Mouse (Mus musculus): ENCODE results near the gene Inpp4b. TPM values are rescaled to one million over a fixed set of nuclear protein-coding genes. Genes with fewer than 3 reads are reported as not detected.

The Inpp4b gene
- polyA plus RNA-seq, 1 experiment from 2014 or later: 10.1 TPM

DNA sequence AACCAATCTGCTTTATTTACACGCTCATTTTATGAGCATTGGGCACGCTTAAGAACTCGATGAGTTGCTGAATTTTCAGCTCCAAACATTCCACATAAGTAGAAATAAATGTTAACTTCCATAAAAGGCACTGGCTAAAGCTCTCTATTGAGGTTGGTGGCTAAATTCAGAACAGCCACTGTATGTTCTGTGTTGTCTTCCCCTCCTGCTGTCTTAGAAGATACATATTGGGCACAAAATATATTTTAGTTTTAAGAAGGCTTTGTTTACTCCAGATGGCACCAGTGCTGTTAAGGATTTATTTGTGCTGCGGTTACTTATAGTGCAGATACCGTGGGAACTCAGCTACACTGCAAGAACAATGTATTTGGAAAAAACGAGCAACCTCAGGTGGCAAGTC lies 15.8 kb downstream of the Inpp4b start:
- no peaks in the 10 kb centered on the region for H3K36me3 ChIP-seq (ENCODE audit: control insufficient read depth, insufficient read depth, low read length)
- no peak overlapping the region for H3K4me2 ChIP-seq (ENCODE audit: low read depth, low read length)
- WGBS: 88% methylated on average over 6 of the region's 6 CpGs
- no peak overlapping the region for H3K4me3 ChIP-seq (ENCODE audit: low read depth, low read length)
- no peak overlapping the region for H3K9ac ChIP-seq (replicated peaks; ENCODE audit: low read depth, low read length)
- H3K27ac ChIP-seq (ENCODE audit: low read depth, low read length): no peak overlapping the region
- ATAC-seq (ENCODE audit: low read depth): no peak
- H3K4me1 ChIP-seq (ENCODE audit: control insufficient read depth, insufficient read depth, low read length): no peaks in the 10 kb centered on the region
- no peaks in the 10 kb centered on the region for H3K9me3 ChIP-seq (ENCODE audit: control insufficient read depth, low read length)
- no peaks in the 10 kb centered on the region for H3K27me3 ChIP-seq (ENCODE audit: control insufficient read depth, insufficient read depth, low read length)

DNA sequence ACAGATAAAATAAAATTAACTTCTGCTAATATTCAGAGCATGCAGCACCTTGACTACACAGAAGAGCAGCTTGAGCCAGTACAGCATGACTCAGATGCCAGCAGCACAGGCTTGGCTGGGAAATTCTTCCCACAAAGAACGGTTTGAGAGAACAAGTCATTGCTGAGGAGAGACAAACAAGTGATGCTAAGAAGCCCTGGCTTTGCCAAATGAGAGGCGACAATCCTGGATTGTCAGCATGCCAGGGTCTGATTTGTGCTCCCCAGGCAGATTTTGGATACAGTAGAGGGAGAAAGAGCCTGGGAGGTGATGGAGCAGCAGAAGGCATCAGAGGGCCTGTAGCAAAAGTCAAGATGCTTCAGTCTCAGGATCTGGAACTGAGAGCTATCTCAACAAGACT lies 18.2 kb downstream of the Inpp4b start:
- H3K9ac ChIP-seq (replicated peaks; ENCODE audit: low read depth, low read length): no peak overlapping the region
- no peaks in the 10 kb centered on the region for H3K4me1 ChIP-seq (ENCODE audit: control insufficient read depth, insufficient read depth, low read length)
- 75% methylated on average over 2 of the region's 2 CpGs for WGBS
- H3K27me3 ChIP-seq (ENCODE audit: control insufficient read depth, insufficient read depth, low read length): no peaks in the 10 kb centered on the region
- H3K36me3 ChIP-seq (ENCODE audit: control insufficient read depth, insufficient read depth, low read length): no peaks in the 10 kb centered on the region
- H3K4me3 ChIP-seq (ENCODE audit: low read depth, low read length): no peak overlapping the region
- no peak overlapping the region for H3K27ac ChIP-seq (ENCODE audit: low read depth, low read length)
- no peaks in the 10 kb centered on the region for H3K9me3 ChIP-seq (ENCODE audit: control insufficient read depth, low read length)
- H3K4me2 ChIP-seq (ENCODE audit: low read depth, low read length): no peak overlapping the region
- no peak for ATAC-seq (ENCODE audit: low read depth)

DNA sequence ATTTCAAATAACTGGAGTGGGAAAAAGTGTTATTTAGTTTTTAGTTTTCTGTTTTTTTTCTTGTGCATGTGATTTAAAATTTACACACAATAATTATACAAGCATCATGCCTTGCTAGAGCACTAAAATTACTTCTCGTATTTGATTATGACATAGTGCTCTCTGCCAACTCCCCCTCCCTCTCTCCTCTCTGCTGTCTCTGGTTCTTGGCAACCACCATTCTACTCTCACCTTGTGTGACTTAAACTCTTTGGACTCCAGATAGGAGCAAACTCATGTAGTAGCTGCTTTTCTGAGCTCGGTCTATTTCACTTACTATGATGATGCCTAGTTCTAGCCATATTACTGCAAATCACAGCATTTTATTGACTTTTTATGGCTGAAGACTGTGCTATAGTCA lies 18.8 kb downstream of the Inpp4b start:
- no peaks in the 10 kb centered on the region for H3K9me3 ChIP-seq (ENCODE audit: control insufficient read depth, low read length)
- no peaks in the 10 kb centered on the region for H3K4me1 ChIP-seq (ENCODE audit: control insufficient read depth, insufficient read depth, low read length)
- H3K27me3 ChIP-seq (ENCODE audit: control insufficient read depth, insufficient read depth, low read length): no peaks in the 10 kb centered on the region
- ATAC-seq (ENCODE audit: low read depth): no peak
- no peak overlapping the region for H3K4me2 ChIP-seq (ENCODE audit: low read depth, low read length)
- no peak overlapping the region for H3K4me3 ChIP-seq (ENCODE audit: low read depth, low read length)
- 82% methylated on average over 2 of the region's 2 CpGs for WGBS
- H3K36me3 ChIP-seq (ENCODE audit: control insufficient read depth, insufficient read depth, low read length): no peaks in the 10 kb centered on the region
- no peak overlapping the region for H3K27ac ChIP-seq (ENCODE audit: low read depth, low read length)
- no peak overlapping the region for H3K9ac ChIP-seq (replicated peaks; ENCODE audit: low read depth, low read length)

DNA sequence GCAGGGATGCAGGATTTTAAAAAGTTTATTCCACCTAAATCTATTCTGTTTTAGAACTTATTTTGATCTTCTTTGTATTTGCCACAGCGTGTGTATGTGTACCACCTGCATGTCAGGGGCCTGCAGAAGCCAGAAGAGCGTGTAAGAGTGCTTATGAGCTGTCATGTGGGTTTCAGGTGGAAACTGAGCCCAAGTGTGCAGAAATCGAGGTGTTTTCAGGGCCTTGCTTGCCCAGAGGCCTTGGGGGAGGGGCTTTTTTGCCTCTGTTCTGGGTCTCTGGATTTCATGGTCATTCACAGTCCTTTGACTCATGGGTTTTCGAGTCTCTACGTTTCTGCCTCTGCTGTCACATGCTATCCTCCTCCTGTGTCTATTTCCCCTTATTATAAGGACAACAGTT lies 28.3 kb downstream of the Inpp4b start:
- Histone ChIP-seq H3K36me3 (ENCODE audit: control insufficient read depth, insufficient read depth, low read length) (no peaks in the 10 kb centered on the region), H3K27ac (ENCODE audit: low read depth, low read length) (no peak overlapping the region), H3K9ac (replicated peaks; ENCODE audit: low read depth, low read length) (no peak overlapping the region), H3K4me1 (ENCODE audit: control insufficient read depth, insufficient read depth, low read length) (no peaks in the 10 kb centered on the region; the same call in 1 of the 2 replicates), H3K4me2 (ENCODE audit: low read depth, low read length) (no peak overlapping the region), H3K27me3 (ENCODE audit: control insufficient read depth, insufficient read depth, low read length) (no peaks in the 10 kb centered on the region), H3K9me3 (ENCODE audit: control insufficient read depth, low read length) (no peaks in the 10 kb centered on the region), H3K4me3 (ENCODE audit: low read depth, low read length) (no peak overlapping the region)
- ATAC-seq (ENCODE audit: low read depth): no peak
- WGBS: 37% methylated on average over 5 of the region's 5 CpGs

DNA sequence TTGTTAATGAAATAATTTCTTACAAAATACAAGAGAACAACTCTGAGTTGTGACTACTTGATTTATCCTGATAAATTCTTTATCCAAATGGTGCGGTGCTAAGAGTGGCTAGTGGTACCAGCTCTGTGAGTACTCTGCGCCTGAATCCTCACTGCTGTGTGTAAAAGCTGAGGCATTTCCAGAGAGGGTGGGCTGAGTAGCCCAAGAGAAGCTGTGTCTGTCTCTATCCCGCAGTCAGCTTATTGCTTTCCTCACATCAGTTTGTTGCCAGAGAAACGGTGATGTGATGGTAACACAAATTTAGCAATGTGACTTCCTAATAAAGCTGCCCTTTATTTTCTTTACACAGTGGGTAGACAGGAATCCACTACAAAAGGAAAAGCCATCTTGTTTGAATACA lies 29.5 kb downstream of the Inpp4b start:
- WGBS: 28% methylated on average over 4 of the region's 4 CpGs
- no peak overlapping the region for H3K27ac ChIP-seq (ENCODE audit: low read depth, low read length)
- ATAC-seq (ENCODE audit: low read depth): peak; percentile 75; the same call in 1 of the 2 replicates
- no peaks in the 10 kb centered on the region for H3K27me3 ChIP-seq (ENCODE audit: control insufficient read depth, insufficient read depth, low read length)
- H3K9ac ChIP-seq (replicated peaks; ENCODE audit: low read depth, low read length): no peak overlapping the region
- no peak overlapping the region for H3K4me3 ChIP-seq (ENCODE audit: low read depth, low read length)
- H3K4me1 ChIP-seq (ENCODE audit: control insufficient read depth, insufficient read depth, low read length): no peaks in the 10 kb centered on the region; the same call in 1 of the 2 replicates
- H3K36me3 ChIP-seq (ENCODE audit: control insufficient read depth, insufficient read depth, low read length): no peaks in the 10 kb centered on the region
- no peak overlapping the region for H3K4me2 ChIP-seq (ENCODE audit: low read depth, low read length)
- no peaks in the 10 kb centered on the region for H3K9me3 ChIP-seq (ENCODE audit: control insufficient read depth, low read length)

DNA sequence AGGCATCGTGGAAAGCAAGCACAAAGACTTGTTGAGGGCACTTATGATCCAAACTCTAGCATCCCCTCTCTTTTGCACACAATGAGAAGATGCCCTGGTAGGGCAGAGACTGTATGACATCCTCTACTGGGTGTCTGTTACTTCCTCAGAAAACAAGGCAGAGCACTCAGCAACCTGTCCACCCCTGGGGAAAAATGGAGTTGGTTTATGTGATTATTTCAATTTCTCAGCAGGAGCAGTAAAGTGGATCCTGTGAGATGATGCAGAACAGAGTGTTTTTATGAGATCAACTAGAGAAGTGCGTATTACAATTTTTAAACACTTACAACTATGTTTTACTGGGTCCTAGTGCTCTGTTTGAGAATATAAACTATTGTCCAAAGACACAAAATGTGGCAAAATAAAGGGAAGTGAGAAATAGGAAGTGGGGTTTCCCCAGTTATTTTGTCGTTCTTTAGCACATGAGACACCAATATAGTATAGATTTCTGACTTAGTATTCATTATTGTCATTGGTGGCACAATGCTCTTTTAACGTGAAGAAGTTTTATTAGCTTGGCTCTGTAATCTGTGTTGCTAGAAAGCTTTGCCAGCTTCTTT lies 32.6 kb downstream of the Inpp4b start:
- WGBS: 70% methylated on average over 4 of the region's 4 CpGs

DNA sequence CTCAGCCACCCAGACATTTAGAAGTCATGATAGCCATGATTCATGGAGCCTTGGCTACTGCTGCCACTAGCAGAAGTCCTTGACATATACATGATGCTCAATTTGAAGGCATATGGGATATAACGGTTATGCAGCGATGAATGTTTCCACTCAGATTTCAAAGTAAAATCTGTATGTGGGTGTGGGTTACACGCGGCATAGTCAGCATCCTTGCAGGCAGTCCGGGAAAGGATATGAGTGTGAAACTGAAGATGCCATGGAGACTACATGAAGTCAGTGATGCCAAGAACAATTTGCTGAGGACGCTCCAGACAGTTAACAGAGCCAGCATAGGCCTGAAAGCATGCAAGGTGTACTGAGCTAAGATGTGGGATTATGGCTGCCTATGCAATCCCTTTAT lies 46.6 kb downstream of the Inpp4b start:
- no peaks in the 10 kb centered on the region for H3K4me1 ChIP-seq (ENCODE audit: control insufficient read depth, insufficient read depth, low read length)
- H3K27me3 ChIP-seq (ENCODE audit: control insufficient read depth, insufficient read depth, low read length): no peaks in the 10 kb centered on the region
- H3K27ac ChIP-seq (ENCODE audit: low read depth, low read length): no peak overlapping the region
- no peak overlapping the region for H3K9ac ChIP-seq (replicated peaks; ENCODE audit: low read depth, low read length)
- H3K4me3 ChIP-seq (ENCODE audit: low read depth, low read length): no peak overlapping the region
- no peaks in the 10 kb centered on the region for H3K9me3 ChIP-seq (ENCODE audit: control insufficient read depth, low read length)
- 91% methylated on average over 6 of the region's 6 CpGs for WGBS
- no peak for ATAC-seq (ENCODE audit: low read depth)
- H3K4me2 ChIP-seq (ENCODE audit: low read depth, low read length): no peak overlapping the region
- no peaks in the 10 kb centered on the region for H3K36me3 ChIP-seq (ENCODE audit: control insufficient read depth, insufficient read depth, low read length)

More for the DNA sequence above, 32.6 kb downstream of the Inpp4b start:
- Histone ChIP-seq H3K27ac (ENCODE audit: low read depth, low read length) (no peak overlapping the region), H3K4me2 (ENCODE audit: low read depth, low read length) (no peak overlapping the region), H3K9me3 (ENCODE audit: control insufficient read depth, low read length) (no peaks in the 10 kb centered on the region), H3K27me3 (ENCODE audit: control insufficient read depth, insufficient read depth, low read length) (no peaks in the 10 kb centered on the region), H3K36me3 (ENCODE audit: control insufficient read depth, insufficient read depth, low read length) (no peaks in the 10 kb centered on the region), H3K9ac (replicated peaks; ENCODE audit: low read depth, low read length) (no peak overlapping the region), H3K4me1 (ENCODE audit: control insufficient read depth, insufficient read depth, low read length) (no peaks in the 10 kb centered on the region; the same call in 1 of the 2 replicates), H3K4me3 (ENCODE audit: low read depth, low read length) (no peak overlapping the region)
- no peak for ATAC-seq (ENCODE audit: low read depth)

DNA sequence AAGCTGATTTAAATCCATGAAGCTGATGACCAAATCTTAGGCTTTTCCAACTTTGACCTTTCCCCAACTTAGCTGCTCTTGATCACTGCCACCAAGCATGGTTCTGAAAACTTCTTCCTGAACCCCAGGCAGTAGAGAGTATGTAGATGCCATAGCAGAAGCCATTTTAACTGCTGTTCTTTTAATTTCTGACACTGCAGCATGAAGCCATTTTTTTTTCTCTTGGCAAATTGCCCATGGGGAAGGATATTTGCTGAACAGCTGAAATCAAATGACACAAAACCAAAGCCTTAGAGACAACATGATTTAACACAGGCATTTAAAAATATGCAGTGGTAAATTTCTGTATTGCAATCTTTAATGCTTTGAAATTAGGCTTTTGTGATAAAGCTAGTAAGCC lies 56.7 kb downstream of the Inpp4b start:
- Histone ChIP-seq H3K27ac (ENCODE audit: low read depth, low read length) (no peak overlapping the region), H3K36me3 (ENCODE audit: control insufficient read depth, insufficient read depth, low read length) (no peaks in the 10 kb centered on the region), H3K9ac (replicated peaks; ENCODE audit: low read depth, low read length) (no peak overlapping the region), H3K4me2 (ENCODE audit: low read depth, low read length) (no peak overlapping the region), H3K27me3 (ENCODE audit: control insufficient read depth, insufficient read depth, low read length) (no peaks in the 10 kb centered on the region), H3K4me3 (ENCODE audit: low read depth, low read length) (no peak overlapping the region), H3K4me1 (ENCODE audit: control insufficient read depth, insufficient read depth, low read length) (no peaks in the 10 kb centered on the region), H3K9me3 (ENCODE audit: control insufficient read depth, low read length) (no peaks in the 10 kb centered on the region)
- no peak for ATAC-seq (ENCODE audit: low read depth)

DNA sequence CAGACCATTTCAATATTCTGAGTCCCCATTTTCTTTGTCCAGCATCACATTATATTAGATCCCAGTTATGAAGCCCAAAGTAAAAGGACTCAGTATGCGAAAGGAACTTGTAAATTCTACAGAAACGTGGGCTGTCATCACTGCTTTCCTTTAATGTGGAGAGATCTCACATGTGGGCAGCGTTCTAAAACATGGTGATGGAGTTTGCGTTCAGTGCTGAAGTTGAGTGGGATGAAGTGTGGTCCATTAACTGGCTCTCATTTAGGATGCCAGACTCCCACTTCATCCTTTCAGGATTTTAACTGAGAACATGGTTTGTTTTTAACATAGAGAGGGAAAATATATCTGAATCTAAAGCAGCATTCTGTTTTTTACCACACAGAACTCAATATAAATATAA lies 57.1 kb downstream of the Inpp4b start:
- Histone ChIP-seq H3K36me3 (ENCODE audit: control insufficient read depth, insufficient read depth, low read length) (no peaks in the 10 kb centered on the region), H3K27me3 (ENCODE audit: control insufficient read depth, insufficient read depth, low read length) (no peaks in the 10 kb centered on the region), H3K4me3 (ENCODE audit: low read depth, low read length) (no peak overlapping the region), H3K4me2 (ENCODE audit: low read depth, low read length) (no peak overlapping the region), H3K9ac (replicated peaks; ENCODE audit: low read depth, low read length) (no peak overlapping the region), H3K4me1 (ENCODE audit: control insufficient read depth, insufficient read depth, low read length) (no peaks in the 10 kb centered on the region), H3K9me3 (ENCODE audit: control insufficient read depth, low read length) (no peaks in the 10 kb centered on the region), H3K27ac (ENCODE audit: low read depth, low read length) (no peak overlapping the region)
- 85% methylated on average over 4 of the region's 4 CpGs for WGBS
- ATAC-seq (ENCODE audit: low read depth): no peak
